Mouse (Mus musculus) kidney, adult 11 months (tissue): Measurements from ENCODE around the gene Ap3b2.

Experiments used
- DNase-seq: peaks from one replicate; pipeline ENCODE4 v3.0.0; 2022

The Ap3b2 gene

DNA sequence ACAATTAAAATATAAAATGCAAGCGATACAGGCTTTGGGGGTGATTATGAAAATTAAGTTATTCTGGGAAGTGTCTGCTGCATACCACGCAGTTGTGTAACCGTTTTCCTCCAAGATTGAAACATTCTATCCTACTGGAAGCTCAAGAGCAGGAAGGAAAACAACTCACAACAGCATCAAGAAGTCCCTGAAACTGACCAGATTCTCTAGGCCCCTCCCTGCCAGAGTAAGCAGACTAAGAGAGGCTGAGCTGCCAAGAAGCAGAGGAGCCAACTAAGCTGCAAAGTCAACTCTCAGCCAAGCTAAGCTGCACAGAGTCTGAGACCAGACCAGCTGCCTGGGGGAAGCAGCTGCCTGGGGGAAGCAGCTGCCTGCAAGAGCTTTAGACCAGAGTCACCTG, 18.5 kb downstream of the Ap3b2 start:
- no peak for DNase-seq

DNA sequence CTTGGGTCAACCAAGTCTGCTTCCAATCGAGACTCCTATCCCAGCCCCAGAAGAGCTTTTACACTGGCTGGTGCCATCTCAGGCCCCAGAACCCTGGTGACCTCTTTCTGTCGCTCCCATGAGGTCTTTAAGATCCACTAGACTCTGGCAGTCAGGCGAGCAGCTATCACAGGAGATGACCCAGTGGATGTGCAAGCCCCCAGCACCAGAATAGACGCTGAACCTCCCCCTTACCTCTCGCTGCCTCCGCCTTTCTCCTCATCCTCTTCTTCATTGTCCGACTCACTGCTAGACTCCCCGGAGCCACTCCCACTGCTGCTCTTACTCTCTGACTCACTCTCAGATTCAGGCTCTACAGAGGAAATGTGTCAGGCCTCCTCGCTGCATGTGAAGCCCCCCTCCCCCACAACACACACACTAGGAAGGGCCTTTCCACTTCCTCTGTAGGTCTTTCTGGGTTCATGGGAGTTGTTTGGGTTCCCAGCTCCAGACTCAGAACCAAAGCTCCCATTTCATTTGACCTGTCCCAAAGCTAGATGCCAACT, 28.7 kb downstream of the Ap3b2 start:
- DNase-seq: no peak

DNA sequence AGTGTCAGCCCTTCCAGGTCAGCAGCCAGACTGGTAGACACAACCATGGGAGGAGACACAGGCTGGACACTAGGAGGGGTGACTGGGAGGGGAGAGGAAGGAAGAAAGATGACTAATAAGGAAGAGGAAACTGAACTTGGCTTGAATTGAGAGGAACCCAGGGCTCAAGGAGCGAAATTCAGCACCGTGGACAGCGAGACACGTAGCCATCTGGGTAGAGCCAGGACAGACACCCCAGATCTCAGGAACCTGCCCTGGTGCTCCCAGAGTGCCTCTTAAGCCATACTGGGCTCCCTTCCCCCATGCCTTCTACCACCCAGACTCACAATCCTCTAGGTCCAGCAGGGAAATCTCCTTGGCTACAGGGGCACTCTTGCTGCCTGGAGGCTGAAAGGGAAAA, 29.6 kb downstream of the Ap3b2 start:
- no peak for DNase-seq

DNA sequence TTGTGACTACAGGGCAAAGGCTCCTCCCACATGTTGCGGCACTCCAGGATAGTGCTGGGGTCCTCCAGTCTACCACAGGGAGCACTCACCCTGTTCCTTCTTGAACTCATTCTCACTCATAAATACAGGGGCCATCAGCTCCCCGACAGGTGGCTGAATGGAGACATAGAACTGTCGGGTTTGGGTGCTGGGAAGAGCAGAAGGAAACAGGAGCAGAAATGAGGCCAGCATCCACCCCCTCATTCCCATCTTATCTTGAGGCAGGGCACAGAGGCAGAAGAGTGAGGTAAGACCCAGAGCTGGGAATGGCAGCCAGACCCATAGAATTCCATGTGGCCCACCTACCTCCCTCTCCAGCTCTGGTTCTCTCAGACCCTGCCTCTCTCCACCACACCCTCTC, 30.9 kb downstream of the Ap3b2 start:
- DNase-seq: no peak

DNA sequence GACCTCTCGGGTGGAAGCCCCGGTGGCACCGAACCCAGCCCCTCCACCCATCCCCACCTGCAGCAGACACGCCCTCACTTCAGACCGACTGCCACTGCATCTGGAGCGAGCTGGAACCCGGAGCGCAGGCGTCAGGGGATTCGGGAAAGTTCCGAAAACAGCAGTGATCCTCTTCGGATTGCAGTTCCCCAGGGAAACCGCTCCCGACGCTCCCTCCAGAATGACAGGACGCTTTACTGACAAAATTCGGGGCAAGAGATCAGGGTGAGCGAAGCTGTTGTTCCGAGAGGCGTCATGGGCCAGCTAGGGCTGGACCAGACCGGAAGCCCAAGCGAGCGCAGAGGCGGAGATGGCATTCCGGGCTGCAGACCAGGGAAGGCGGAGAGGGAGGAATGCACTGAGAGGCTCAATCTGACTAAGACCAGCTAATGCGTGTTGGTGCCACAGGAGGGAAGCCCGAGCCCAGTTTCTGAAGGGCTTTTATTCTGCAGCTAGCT, 38.5 kb downstream of the Ap3b2 start, which contains the start of gene Cpeb1:
TSS of gene Cpeb1 (minus strand) at position 311 of the 497 bp plus-strand sequence.
- peak; percentile 78 for DNase-seq

DNA sequence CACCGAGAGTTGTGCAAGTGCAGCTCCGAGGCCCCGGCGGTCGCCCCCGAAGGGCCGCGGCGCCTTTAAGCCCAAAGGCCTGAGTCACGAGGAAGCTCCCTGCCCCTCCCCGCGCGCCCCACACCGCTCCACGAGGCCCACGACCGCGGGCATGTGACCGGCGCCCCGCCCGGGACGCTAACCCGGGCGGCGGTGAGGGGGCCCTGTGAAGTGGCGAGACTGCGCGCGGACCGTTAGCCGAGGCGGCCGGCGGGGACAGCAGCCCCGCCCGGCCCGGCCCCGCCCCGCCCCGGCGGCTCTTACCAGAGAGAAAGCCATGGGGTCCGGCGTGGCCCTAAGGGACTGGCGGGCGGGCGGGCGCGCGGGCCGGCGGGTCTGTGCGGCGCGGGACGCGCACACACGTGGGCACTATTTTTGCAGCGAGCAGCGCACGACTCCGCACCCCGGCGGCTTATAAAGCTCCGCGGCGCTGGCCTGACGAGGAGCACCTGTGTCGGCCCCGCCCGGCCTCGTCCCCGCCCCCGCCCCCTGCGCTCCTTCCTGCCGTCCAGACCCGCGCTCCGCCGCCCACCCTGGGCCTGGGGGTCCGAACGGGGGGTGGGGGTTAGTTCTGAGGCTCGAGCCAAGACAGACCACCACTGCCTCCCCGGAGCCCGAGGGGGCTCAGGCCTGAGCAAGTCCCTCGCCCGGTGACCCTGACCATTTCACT, 39.2 kb downstream of the Ap3b2 start:
- peak; percentile 50 for DNase-seq

DNA sequence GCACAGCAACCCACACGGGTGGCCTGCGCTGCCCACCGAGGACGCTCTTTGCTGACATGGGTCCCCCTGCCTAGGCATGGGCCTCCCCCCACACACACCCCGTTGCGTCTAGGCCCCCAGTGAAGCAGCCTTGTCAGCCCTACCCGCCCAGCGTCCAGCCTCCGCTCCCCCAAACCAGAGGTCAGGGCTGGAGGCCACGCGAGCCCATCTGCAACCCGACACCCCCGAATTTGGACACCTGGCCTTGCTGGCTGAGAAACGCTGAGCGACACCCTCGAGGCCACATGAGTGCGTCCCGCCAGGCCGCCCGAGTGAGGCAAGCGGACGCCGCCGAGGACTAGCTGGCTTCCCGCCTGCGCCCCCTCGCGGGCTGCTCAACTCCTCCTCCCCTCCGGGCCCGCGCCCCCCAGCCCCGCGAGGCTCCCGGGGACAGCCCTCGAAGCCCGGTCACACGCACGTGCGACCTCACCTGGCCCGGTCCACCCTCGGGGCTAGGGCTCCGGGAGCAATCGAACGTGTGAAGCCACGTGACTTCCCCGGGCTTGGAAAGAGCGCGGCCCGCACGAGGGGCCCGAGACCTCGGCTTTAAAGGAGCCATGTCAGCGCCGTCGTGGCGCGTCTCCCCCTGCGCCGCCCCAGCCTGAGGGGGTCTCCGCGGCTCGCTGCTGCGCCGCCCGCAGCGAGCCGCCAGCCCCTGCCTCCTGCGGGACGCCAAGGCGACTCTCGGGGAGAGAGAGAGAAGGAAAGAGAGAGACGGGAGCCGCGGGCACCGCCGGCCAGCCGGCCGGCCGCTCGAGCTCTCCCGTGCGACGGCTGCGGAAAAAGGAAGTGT, 40.1 kb downstream of the Ap3b2 start:
- DNase-seq: peak; percentile 52

DNA sequence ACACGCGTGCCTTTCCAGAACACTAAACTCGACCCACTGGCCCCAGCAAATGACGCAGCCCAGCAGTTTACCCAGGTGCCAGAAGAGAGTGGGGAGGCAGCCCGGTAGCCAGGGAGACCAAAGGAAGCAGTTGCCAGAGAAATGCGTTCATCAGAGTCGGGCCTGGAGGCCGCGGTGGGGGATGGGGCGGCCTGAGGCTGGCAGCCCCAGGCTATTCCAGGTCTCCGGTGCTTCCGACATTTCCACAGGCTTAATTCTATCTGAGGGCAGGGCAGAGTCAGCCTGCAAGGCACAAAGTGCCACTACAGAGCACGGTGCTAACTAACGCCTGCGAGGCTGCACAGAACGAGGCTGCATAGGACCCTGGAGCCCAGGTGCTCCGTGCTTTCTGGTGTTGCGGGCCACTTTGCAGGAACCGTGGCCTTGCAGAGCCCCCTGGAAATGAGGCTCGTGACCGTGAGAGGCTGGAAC, 40.7 kb downstream of the Ap3b2 start:
- peak; percentile 53 for DNase-seq
